Mouse (Mus musculus) heart, embryonic 10.5 days (tissue): Measurements from ENCODE around the gene Cxcr1. TPM values are rescaled to one million over a fixed set of nuclear protein-coding genes. Genes with fewer than 3 reads are reported as not detected.

Experiments used
- DNase-seq: peaks from one replicate; pipeline ENCODE4 v3.0.0-alpha.2; 2017; ENCODE audit warnings: low spot score
- H3K27ac ChIP-seq: fragments of 300-500 bp; sonication (generic); 2 replicates; pipeline ENCODE4 v1.5.1; 2016; ENCODE audit warnings: mild to moderate bottlenecking
- H3K27me3 ChIP-seq: fragments of 300-500 bp; sonication (generic); 2 replicates; pipeline ENCODE4 v1.6.1; 2016; ENCODE audit warnings: mild to moderate bottlenecking; ENCODE audit not compliant: poor library complexity, insufficient read depth, severe bottlenecking
- H3K36me3 ChIP-seq: fragments of 300-500 bp; sonication (generic); 2 replicates; pipeline ENCODE4 v1.6.1; 2016; ENCODE audit warnings: mild to moderate bottlenecking, moderate library complexity
- H3K4me1 ChIP-seq: fragments of 300-500 bp; sonication (generic); 2 replicates; pipeline ENCODE4 v1.6.1; 2016; ENCODE audit warnings: mild to moderate bottlenecking
- H3K4me3 ChIP-seq: fragments of 300-500 bp; sonication (generic); 2 replicates; pipeline ENCODE4 v1.5.1; 2016; ENCODE audit warnings: mild to moderate bottlenecking, moderate library complexity
- H3K9me3 ChIP-seq: fragments of 300-500 bp; sonication (generic); 2 replicates; pipeline ENCODE4 v1.6.1; 2016; ENCODE audit warnings: mild to moderate bottlenecking, moderate library complexity
- WGBS: fragments of 180-500 bp; shearing (Covaris S2); methylation state at CpG from one replicate; pipeline ENCODE4 v1.1.7; 2016; 5-methylcytosine and 5-hydroxymethylcytosine counted together
- polyA plus RNA-seq: library from polyadenylated mRNA; unstranded; fragments of >200 nt; fragmentation: Nextera tagmentation; extraction: Ambion mirVana; gene quantifications from 2 replicates; pipeline ENCODE4 v1.2.1, GENCODE M21; 2016

Gene Cxcr1
- polyA plus RNA-seq, 1 experiment from 2014 or later, result not detected

GRCm38 (mm10) chr1:74208941-74209340, 14.5 kb upstream of the Cxcr1 start:
- no peak for DNase-seq
- H3K4me1 ChIP-seq, result no peaks in the 10 kb centered on the region
- H3K9me3 ChIP-seq, result no peaks in the 10 kb centered on the region
- no peaks in the 10 kb centered on the region for H3K36me3 ChIP-seq
- no peaks in the 10 kb centered on the region for H3K27me3 ChIP-seq
- no peak overlapping the region for H3K27ac ChIP-seq
- 86% methylated on average over 8 of the region's 8 CpGs for WGBS
- H3K4me3 ChIP-seq, result no peak overlapping the region

GRCm38 (mm10) chr1:74207906-74208305, 13.5 kb upstream of the Cxcr1 start:
- DNase-seq, result no peak
- H3K27ac ChIP-seq, result no peak overlapping the region
- H3K36me3 ChIP-seq, result no peaks in the 10 kb centered on the region
- no peak overlapping the region for H3K4me3 ChIP-seq
- WGBS, result 80% methylated on average over 9 of the region's 9 CpGs
- H3K27me3 ChIP-seq, result no peaks in the 10 kb centered on the region
- H3K9me3 ChIP-seq, result no peaks in the 10 kb centered on the region
- no peaks in the 10 kb centered on the region for H3K4me1 ChIP-seq

- no peak overlapping the region for H3K4me3 ChIP-seq
- WGBS, result 72% methylated on average over 8 of the region's 8 CpGs
- no peaks in the 10 kb centered on the region for H3K9me3 ChIP-seq
- no peaks in the 10 kb centered on the region for H3K27me3 ChIP-seq
- H3K27ac ChIP-seq, result no peak overlapping the region
- H3K36me3 ChIP-seq, result no peaks in the 10 kb centered on the region
- H3K4me1 ChIP-seq, result no peaks in the 10 kb centered on the region
- no peak for DNase-seq
Observed at GRCm38 (mm10) chr1:74206642-74207041, 12.2 kb upstream of the Cxcr1 start.

GRCm38 (mm10) chr1:74205881-74206280, 11.4 kb upstream of the Cxcr1 start:
- H3K4me3 ChIP-seq, result no peak overlapping the region
- H3K27me3 ChIP-seq, result no peaks in the 10 kb centered on the region
- no peaks in the 10 kb centered on the region for H3K36me3 ChIP-seq
- WGBS, result 57% methylated on average over 7 of the region's 7 CpGs
- no peaks in the 10 kb centered on the region for H3K4me1 ChIP-seq
- H3K9me3 ChIP-seq, result no peaks in the 10 kb centered on the region
- H3K27ac ChIP-seq, result no peak overlapping the region
- no peak for DNase-seq

GRCm38 (mm10) chr1:74203457-74203856, 9.0 kb upstream of the Cxcr1 start:
- 67% methylated on average over 5 of the region's 5 CpGs for WGBS
- no peak overlapping the region for H3K27ac ChIP-seq
- H3K27me3 ChIP-seq, result no peaks in the 10 kb centered on the region
- no peaks in the 10 kb centered on the region for H3K9me3 ChIP-seq
- no peaks in the 10 kb centered on the region for H3K36me3 ChIP-seq
- peaks cover 5% of the 10 kb centered on the region; the same call in 1 of the 2 replicates for H3K4me1 ChIP-seq
- no peak overlapping the region for H3K4me3 ChIP-seq
- DNase-seq, result no peak

GRCm38 (mm10) chr1:74201048-74201844, 6.8 kb upstream of the Cxcr1 start:
- H3K4me3 ChIP-seq, result no peak overlapping the region
- no peaks in the 10 kb centered on the region for H3K36me3 ChIP-seq
- WGBS, result 81% methylated on average over 7 of the region's 7 CpGs
- H3K27ac ChIP-seq, result no peak overlapping the region
- peaks cover 5% of the 10 kb centered on the region; the same call in 1 of the 2 replicates for H3K4me1 ChIP-seq
- no peak for DNase-seq
- no peaks in the 10 kb centered on the region for H3K27me3 ChIP-seq
- H3K9me3 ChIP-seq, result no peaks in the 10 kb centered on the region

- no peaks in the 10 kb centered on the region for H3K27me3 ChIP-seq
- peaks cover 5% of the 10 kb centered on the region; the same call in 1 of the 2 replicates for H3K4me1 ChIP-seq
- DNase-seq, result no peak
- H3K27ac ChIP-seq, result no peak overlapping the region
- WGBS, result 78% methylated on average over 8 of the region's 8 CpGs
- no peaks in the 10 kb centered on the region for H3K9me3 ChIP-seq
- no peak overlapping the region for H3K4me3 ChIP-seq
- H3K36me3 ChIP-seq, result no peaks in the 10 kb centered on the region
Observed at GRCm38 (mm10) chr1:74199046-74199445, 4.6 kb upstream of the Cxcr1 start.

GRCm38 (mm10) chr1:74197726-74198470, 3.5 kb upstream of the Cxcr1 start:
- DNase-seq, result peak; percentile 64
- H3K36me3 ChIP-seq, result no peaks in the 10 kb centered on the region
- 79% methylated on average over 12 of the region's 12 CpGs for WGBS
- H3K27ac ChIP-seq, result no peak overlapping the region
- H3K4me1 ChIP-seq, result peaks cover 5% of the 10 kb centered on the region; the same call in 1 of the 2 replicates
- H3K4me3 ChIP-seq, result no peak overlapping the region
- H3K27me3 ChIP-seq, result no peaks in the 10 kb centered on the region
- no peaks in the 10 kb centered on the region for H3K9me3 ChIP-seq

- Histone ChIP-seq H3K9me3 (no peaks in the 10 kb centered on the region), H3K4me3 (no peak overlapping the region), H3K36me3 (no peaks in the 10 kb centered on the region), H3K27ac (no peak overlapping the region), H3K4me1 (peaks cover 9% of the 10 kb centered on the region; the same call in 1 of the 2 replicates), H3K27me3 (no peaks in the 10 kb centered on the region)
- DNase-seq, result peak; percentile 56
- WGBS, result 75% methylated on average over 17 of the region's 17 CpGs
Observed at GRCm38 (mm10) chr1:74196621-74197419, 2.4 kb upstream of the Cxcr1 start.

- Histone ChIP-seq H3K27me3 (no peaks in the 10 kb centered on the region), H3K4me3 (no peak overlapping the region), H3K27ac (no peak overlapping the region), H3K9me3 (no peaks in the 10 kb centered on the region), H3K36me3 (no peaks in the 10 kb centered on the region), H3K4me1 (peaks cover 9% of the 10 kb centered on the region; the same call in 1 of the 2 replicates)
- peak; percentile 73 for DNase-seq
- 41% methylated on average over 7 of the region's 7 CpGs for WGBS
Observed at GRCm38 (mm10) chr1:74195961-74196360, 1.5 kb upstream of the Cxcr1 start.

GRCm38 (mm10) chr1:74192711-74193110, 1.7 kb downstream of the Cxcr1 start:
- Histone ChIP-seq H3K4me1 (0 out of 2 replicates have a peak, but pooled peaks cover 4% of the 10 kb centered on the region), H3K36me3 (no peaks in the 10 kb centered on the region), H3K27me3 (no peaks in the 10 kb centered on the region), H3K27ac (no peak overlapping the region), H3K4me3 (no peak overlapping the region), H3K9me3 (no peaks in the 10 kb centered on the region)
- DNase-seq, result no peak
- 71% methylated on average over 2 of the region's 2 CpGs for WGBS

GRCm38 (mm10) chr1:74190471-74190870, 4.0 kb downstream of the Cxcr1 start:
- Histone ChIP-seq H3K4me1 (0 out of 2 replicates have a peak, but pooled peaks cover 4% of the 10 kb centered on the region), H3K4me3 (no peak overlapping the region), H3K36me3 (no peaks in the 10 kb centered on the region), H3K27me3 (no peaks in the 10 kb centered on the region), H3K27ac (no peak overlapping the region), H3K9me3 (no peaks in the 10 kb centered on the region)
- 85% methylated on average over 7 of the region's 7 CpGs for WGBS
- peak; percentile 64 for DNase-seq
